Mouse (Mus musculus) lung, adult 2 months (tissue): ENCODE results near the gene Nvl.

Source experiments
- CTCF ChIP-seq: fragments of 200-500 bp; IDR thresholded peaks from 2 replicates; pipeline ENCODE4 v1.5.1; 2011; ENCODE audit warnings: mild to moderate bottlenecking, low read length, control low read depth; ENCODE audit not compliant: insufficient read depth
- POLR2A ChIP-seq: fragments of 200-500 bp; IDR thresholded peaks from 2 replicates; pipeline ENCODE4 v1.6.1; 2011; ENCODE audit warnings: low read depth, mild to moderate bottlenecking, control low read depth, low read length, borderline replicate concordance; ENCODE audit errors: extremely low read depth

DNA sequence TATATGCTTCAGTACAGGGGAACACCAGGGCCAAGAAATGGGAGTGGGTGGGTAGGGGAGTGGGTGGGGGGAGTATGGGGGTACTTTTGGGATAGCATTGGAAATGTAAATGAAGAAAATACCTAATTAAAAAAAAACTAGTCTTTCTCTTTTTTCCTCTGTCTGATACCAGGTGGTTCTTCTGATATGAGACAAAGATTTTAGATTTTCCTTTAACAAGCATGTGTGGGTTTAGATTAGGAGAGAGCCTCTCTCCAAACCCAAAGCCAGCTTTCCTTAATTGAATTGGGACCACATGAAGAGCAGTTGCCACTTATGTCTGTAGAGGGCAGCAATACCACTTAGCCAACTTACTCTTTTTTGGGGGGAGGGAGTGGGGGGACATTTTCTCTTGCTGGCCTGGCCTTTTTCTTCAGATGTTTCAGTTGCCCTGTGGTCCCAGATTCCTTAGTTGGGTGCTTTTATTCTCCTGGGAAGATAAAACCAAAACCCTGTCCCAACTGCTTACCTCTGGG is 94.6 kb downstream of the Nvl start:
- TF ChIP-seq CTCF (no peak), POLR2A (no peak)
